Mouse (Mus musculus): ENCODE results near the gene Tedc2.

Tedc2 gene

GRCm38 (mm10) chr17:24211631-24212440 lies 8.8 kb downstream of the Tedc2 start:
- DNase-seq = peak; percentile 24

GRCm38 (mm10) chr17:24210591-24210990 lies 10.1 kb downstream of the Tedc2 start:
- no peak for DNase-seq

DNA sequence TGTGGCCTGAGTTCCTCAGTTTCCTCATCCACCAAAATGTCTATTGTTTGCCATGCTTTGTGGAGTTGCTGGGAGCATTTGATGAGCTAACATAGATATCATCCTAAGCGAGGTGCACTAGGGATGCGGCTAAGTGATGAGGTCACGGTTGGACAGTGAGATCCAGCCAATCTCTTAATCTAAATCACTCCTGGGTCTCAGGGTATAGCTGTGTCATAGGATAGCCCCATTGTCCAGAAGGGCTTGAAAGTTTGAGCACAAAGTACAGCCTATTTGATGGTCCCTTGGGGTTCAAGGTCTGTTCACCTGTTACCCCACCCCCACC lies 10.8 kb downstream of the Tedc2 start:
- no peak for DNase-seq

GRCm38 (mm10) chr17:24209043-24209915 lies 11.4 kb downstream of the Tedc2 start, which contains the start of gene Ntn3:
Ntn3 (minus strand) TSS chr17:24209531.
- DNase-seq = peak; percentile 45

DNA sequence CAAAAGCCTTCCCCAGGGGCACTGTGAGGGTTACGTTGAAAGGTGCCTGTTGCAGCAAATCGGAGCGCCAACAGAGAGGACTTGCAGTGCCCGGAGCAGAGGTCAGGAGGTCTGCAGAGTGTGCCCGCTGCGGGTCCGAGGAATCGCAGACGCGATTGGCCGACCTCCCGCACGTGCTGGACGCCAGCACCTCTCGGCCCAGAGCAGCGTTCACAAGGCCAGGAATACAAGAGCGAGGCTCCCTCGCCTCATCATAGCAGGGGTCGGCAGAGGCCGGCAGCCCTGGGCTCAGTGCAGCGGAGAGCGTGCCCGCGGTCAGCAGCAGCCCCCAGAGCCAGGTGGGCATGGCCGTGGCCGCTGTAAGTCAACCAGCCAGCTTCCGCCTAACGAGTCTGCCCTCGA lies 12.0 kb downstream of the Tedc2 start:
- no peak for DNase-seq

DNA sequence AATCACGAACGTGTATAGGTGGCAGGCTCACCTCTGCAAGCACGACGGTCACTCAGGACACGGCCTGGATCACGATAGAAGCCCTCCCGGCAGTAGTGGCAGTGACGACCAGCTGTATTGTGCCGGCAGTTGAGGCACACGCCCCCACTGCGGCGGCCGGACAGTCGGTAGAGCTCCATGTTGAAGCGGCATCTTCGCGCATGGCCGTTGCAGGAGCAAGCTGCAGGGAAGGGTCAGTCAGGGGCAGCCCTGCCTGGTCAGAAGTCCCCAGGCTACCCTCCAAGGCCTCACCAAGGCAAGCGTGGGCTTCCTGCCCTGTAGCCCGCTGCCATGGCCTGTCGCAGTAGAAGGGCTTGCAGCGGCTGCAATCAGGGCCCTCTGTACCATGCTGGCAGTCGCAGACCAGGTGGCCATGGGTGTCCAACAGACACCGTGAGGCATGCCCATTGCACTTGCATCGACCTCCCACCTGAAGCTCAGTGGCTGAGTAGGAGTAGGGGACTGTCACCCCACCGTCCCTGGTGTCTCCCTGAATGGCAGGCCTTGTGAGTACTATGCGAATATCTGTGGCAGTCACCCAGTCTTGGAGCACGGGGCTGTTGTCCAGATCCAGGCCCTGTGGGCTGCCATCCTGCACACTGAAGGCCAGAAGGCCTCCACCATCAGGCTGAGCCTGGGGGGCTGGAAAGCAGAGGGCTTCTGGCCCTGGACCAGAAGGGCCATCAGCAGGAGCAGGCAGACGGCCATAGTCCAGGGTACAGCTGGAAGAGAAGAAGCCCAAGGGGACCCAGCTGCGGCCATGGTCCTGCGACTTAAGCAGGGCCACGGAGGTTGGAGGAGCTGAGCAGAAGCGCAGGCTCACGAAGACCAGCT lies 12.6 kb downstream of the Tedc2 start:
- no peak for DNase-seq

DNA sequence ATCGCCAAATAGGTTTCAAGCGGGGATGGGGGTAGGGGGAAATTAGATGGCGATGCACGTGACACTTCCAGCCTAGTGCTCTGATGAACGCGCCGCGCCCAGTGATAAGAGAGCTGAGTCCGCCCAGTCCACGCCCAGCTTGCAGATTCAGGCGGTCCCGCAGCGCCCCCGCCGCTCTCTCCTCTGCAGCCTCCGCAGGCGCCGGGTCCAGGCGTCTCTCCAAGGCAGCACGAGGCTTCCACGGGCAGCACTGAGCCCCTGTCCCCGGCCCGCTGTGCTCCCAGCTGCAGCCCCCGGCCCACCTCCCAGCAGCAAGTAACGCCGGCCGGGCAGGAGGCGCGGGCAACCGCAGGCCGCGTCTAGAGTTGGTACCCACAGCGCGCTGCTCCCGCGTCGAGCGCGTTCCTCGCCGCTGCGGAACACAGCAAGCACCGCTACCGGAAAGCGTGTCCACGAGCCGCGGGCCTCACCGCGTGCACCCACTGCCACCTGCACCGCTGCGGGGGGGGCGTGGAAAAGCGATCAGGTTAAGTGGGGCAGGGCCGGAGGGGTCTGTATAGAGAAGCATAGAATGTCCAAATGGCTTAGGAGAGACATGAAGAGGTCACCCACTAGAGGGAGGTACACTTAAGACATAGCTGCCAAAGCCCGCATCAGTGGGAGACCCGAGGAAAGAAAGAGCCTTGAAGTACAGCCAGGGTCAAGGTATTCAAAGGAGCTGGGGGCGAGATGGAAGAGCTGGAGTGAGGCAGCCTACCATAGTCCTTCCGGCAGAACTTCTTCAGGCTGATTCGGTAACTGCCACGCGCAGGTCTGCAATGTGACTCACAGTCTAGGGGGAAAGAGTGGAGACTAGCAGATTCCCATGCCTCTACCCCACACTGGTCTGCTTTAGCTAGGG lies 13.9 kb downstream of the Tedc2 start:
- DNase-seq = peak; percentile 58

GRCm38 (mm10) chr17:24205908-24206361 lies 14.7 kb downstream of the Tedc2 start:
- peak; percentile 49 for DNase-seq

- DNase-seq = peak; percentile 90
These were observed 15.3 kb downstream of the Tedc2 start, which contains the start of gene Tbc1d24 for GRCm38 (mm10) chr17:24205284-24205888. Tbc1d24 (minus strand) TSS chr17:24205562.

- DNase-seq = no peak
These were observed 15.8 kb downstream of the Tedc2 start for GRCm38 (mm10) chr17:24204846-24205245.

- DNase-seq = no peak
These were observed 16.8 kb downstream of the Tedc2 start for GRCm38 (mm10) chr17:24203611-24204534.

- no peak for DNase-seq
These were observed 17.6 kb downstream of the Tedc2 start for GRCm38 (mm10) chr17:24203068-24203467.

DNA sequence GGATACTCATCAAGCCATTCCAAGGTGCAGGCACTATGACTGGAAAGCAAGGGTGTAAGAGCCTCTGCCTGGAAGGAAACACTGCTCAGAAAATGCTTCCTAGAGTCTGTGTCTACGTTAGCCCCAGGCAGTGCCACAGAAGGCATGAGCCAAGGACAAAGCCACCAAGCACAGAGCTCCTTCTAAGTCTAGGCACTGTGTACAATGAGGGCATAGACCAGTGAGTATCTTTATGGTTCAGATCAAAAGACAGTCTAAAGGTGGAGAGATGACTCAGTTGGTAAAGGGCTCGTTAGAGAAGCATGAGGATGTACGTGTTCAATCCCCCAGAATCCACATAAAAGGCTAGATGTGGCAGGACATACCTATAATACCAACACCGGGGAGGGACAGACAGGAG lies 19.6 kb downstream of the Tedc2 start:
- DNase-seq = no peak

DNA sequence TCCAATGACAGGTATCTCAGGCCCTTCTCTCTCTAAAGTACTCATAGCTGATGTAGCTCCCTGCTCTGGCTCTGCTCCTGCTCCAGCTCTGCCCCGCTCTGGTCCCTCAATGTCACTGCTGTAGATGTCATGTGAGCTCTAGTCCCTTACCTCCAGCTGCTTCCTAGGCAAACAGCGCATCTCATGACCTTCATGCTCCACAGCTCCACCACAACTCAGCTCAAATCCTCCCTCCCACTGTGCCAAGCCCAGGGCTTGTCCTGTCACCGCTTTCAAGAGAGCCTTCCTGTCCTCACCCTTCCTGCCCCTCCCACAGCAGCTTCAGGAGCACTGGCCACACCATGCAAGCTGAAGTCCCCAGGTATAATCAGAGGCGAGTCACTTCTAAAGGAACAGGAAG lies 20.9 kb downstream of the Tedc2 start:
- DNase-seq = no peak

DNA sequence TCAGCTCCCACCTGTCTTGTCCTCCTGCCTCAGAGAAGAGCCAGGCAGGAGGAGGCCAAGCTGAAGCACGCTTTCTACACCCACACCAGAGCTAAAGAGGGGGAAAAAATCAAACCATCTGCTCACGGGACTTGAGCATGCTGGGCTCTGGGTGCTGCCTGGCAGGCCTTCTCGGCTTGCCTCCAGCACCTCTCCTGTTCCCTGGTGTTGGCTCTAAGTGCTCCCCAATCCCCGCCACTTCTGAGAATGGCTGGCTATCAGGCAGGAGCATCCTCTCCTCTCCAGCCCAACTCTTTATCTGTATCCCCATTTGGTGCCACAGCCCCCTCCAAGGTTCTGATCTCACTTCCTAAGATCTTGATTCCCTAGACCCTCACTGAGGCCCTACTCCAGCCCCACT lies 21.4 kb downstream of the Tedc2 start:
- DNase-seq = no peak

GRCm38 (mm10) chr17:24197032-24197824 lies 23.4 kb downstream of the Tedc2 start:
- DNase-seq = no peak

GRCm38 (mm10) chr17:24195349-24195748 lies 25.3 kb downstream of the Tedc2 start:
- DNase-seq = no peak

DNA sequence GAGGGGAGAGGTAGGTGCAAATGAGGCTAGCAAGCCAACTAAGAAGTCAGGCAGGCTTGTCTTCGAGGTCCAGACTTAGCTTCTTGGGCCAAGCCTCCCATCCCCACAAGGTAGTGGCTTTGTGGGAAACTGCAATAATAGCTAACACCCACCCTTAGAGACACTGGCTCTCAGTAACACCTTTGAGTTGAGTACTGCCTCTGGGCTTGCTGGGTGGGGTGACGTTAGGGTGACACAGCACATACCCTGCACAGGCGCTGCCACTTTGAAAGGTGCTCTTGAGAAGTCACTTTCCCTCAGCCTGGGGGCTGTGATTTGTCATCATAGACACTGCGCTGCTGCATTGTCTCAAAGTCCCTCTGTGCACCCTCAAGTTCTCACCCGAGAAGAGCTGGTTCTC lies 26.9 kb downstream of the Tedc2 start:
- DNase-seq = no peak

GRCm38 (mm10) chr17:24193268-24193667 lies 27.4 kb downstream of the Tedc2 start:
- DNase-seq = no peak
